Mouse (Mus musculus) heart, postnatal 4 days (tissue): ENCODE data around the gene Fam198b. TPM values are rescaled to one million over a fixed set of nuclear protein-coding genes. Genes with fewer than 3 reads are reported as not detected.

ENCODE experiments used
- DNase-seq: peaks from one replicate; pipeline ENCODE4 v3.0.0; 2021
- total RNA-seq, 2 experiments: library from RNA; stranded (reverse); gene quantifications; 2 replicates each; pipeline ENCODE4 v1.2.3; 2021

The Fam198b gene
- total RNA-seq, 2 experiments from 2014 or later: 116 to 133 TPM

DNA sequence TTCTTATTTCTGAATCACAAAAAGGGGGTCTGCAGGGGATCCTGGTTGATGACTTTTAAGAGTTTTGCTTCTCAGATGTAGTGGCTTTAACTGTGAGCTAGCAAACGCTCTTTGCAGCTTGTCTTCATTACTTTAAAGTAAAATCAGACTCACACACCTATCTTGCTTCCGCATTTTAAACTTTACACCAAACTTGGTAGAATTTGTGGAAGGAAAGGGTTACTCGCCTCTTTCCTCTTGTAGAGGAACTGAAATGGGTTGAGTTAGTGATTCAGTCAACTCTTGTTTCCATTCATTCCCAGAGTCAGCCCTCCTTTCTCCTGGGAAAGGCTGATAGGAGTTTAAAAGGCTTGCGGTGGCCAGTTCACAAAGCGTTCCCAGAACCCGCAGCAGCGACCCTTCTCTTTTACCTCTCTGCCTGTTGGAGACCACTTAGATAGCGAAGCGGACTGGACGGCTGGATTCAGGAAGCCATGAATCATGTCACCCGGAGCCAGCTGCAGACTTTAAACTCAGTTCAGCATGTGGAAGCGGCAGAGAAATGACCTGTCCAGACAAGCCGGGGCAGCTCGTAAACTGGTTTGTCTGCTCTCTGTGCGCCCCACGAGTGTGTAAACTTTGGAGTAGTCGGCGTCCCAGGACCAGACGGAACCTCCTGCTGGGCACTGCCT is 1.5 kb downstream of the Fam198b start:
- peak; percentile 55 for DNase-seq

DNA sequence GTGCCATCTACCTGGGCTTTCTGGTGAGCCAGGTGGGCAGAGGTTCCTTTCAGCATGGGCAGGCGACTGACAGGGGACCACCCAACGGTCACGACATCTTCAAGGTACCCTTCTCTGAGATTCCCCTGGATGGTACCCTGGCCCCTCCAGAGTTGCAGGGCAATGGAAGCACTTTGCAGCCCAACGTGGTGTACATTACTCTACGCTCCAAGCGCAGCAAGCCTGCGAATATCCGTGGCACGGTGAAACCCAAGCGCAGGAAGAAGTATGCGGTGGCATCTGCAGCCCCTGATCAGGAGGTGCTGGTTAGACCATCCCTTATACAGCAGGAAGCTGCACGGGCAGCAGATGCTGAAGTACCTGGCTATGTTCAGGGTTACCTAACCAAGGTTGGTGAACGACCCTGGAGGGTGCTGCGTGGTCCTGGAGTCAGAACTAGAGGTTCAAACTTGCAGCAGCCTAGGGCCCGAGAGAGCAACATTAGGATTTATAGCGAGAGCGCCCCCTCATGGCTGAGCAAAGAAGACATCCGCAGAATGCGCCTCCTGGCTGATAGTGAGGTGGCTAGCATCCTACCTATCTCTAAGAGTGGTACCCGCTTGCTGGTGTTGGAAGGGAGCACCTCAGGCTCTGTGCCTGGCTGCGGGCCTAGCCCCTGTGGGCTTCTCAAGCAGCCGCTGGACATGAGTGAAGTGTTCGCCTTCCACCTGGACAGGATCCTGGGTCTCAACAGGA is 2.2 kb downstream of the Fam198b start:
- peak; percentile 72 for DNase-seq

- no peak for DNase-seq
Measured at GRCm38 (mm10) chr3:79887161-79887855, 3.0 kb downstream of the Fam198b start.

DNA sequence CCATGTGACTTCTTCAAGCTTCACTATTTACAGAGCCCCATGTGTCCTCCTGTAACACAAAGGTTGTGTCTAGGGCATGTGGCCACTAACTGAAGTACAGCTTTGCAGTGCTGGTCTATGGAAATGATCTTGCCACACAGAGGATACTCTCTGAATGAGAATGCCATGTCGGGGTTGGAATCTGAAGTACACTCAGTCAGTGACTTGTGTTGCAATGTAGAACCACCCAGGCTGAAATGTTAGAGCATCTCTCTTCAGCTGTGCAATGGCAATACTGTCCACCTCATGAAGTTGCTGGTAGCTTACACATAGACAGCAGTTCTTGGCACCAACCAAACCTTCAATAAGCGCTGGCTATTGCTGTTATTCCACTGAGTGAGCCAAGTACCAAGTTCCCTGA is 3.6 kb downstream of the Fam198b start:
- no peak for DNase-seq

DNA sequence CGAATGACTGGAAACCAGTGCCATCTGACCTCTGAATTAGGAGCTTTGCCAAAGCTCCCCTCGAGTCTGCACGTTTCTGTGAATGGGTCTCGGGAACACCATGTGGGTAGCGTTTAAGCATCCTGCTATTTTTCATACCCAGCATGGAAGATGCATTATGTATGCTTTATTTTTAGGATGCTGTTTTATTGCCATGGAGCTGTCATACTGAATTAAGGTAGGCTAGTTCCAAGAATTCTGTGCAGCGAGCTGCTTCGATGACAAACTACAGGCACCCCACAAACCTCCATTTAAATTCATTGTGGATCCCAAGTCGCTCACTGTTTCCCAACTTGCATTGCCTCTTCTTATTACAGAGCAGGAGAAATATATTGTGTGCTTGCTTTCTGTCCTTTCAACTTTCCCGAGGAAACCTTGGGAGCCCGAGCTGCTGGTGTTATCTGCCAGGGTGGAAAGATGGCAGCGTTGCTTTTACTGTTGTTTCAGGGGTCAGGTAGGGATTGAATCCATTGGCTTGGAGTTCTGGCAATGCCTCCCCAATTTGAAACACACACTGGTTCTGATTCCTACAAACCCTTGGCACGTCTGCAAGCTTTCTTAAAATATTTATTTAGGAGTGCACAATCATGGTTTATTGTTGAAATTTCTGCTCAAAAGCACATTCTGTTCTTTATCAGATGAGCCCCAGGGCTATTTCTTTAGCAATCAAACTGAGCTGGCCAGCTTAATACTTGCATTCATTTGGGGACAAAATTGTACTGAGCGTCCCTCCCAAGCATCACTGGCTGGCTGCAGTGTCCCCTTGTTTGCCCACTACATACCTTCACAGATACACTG is 13.4 kb downstream of the Fam198b start:
- DNase-seq: no peak

- no peak for DNase-seq
Measured at GRCm38 (mm10) chr3:79898514-79898913, 14.2 kb downstream of the Fam198b start.

DNA sequence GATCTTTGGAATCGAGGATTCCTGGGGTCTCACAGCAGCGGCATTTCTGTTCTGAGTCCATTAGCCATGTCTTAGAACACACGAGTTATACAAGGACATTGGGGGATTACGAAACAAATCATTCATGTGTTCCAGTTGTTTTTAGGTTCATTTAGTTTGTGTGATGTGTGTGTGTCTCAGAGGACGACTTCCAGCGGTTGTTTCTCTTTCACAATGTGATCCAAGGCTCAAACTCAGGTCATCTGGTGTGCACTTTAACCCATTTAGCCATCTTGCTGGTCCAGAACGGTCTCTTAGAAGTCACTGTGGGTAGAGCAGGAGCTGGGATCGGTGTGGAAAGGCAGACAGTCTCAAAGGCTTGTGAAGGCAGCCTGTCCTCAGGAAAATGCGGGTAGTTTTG is 15.6 kb downstream of the Fam198b start:
- DNase-seq: no peak

DNA sequence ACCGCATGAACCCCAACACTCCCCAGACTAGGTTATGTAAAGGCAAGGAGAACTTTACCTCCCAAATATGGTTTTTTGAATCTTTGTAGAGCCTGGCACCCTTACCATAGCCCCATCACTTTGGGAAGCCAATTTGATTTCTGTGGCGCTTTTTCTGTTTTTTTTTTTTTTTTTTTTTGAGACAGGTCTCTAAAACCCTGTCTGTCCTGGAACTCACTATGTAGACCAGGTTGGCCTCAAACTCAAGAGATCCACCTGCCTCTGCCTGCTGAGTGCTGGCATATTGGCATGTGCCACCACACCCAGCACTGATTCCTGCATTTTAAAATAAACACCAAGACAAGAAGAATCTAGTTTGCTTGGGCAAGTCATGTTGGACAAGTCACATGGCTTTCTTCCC is 16.2 kb downstream of the Fam198b start:
- no peak for DNase-seq

DNA sequence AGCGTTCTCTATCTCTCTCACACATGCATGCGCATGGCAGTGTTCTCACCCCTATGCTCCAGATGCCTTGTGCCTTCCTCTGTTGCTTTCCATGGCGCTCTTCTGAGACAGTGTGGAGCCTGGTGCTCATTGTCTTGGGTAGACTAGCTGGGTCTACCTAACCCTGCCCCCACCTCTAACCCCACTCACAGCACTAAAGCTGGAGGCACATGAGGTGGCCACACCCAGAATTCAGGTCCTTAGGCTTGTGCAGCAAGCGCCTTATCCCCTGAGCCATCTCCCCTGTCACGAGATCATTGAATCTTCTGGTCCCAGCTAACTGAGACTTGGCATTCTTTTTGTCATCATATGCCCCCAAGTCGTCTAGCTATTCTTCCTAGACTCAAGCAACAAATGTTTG is 17.0 kb downstream of the Fam198b start:
- no peak for DNase-seq

GRCm38 (mm10) chr3:79901734-79902133 is 17.4 kb downstream of the Fam198b start:
- no peak for DNase-seq

- DNase-seq: peak; percentile 24
Measured at GRCm38 (mm10) chr3:79903803-79904202, 19.5 kb downstream of the Fam198b start.

DNA sequence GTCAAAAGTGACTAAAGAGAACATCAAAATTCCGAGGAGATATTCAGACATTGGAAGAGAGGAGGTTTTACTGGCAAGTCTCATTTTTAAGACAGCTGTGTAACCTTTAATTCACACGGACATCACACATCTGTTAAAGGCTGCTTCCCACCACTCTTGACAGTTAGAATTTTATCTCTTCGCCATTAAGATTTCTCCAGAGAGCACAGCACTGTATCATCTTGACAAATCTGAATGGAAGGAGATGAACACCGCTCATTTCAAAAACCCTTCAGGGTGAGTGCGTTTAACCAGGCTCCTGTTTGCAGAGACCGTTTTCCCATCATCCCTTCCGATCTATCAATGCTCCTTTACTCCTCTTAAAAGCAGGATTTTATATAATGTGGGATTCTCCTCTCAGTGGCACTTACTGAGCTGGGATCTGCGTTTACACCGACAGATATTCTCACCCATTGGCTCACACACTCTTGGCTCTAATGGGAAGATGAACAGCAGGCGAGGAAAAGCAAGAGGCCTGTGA is 20.0 kb downstream of the Fam198b start:
- no peak for DNase-seq

- DNase-seq: no peak
Measured at GRCm38 (mm10) chr3:79905397-79905796, 21.1 kb downstream of the Fam198b start.

- no peak for DNase-seq
Measured at GRCm38 (mm10) chr3:79906250-79907045, 22.1 kb downstream of the Fam198b start.

- no peak for DNase-seq
Measured at GRCm38 (mm10) chr3:79907223-79907622, 22.9 kb downstream of the Fam198b start.

DNA sequence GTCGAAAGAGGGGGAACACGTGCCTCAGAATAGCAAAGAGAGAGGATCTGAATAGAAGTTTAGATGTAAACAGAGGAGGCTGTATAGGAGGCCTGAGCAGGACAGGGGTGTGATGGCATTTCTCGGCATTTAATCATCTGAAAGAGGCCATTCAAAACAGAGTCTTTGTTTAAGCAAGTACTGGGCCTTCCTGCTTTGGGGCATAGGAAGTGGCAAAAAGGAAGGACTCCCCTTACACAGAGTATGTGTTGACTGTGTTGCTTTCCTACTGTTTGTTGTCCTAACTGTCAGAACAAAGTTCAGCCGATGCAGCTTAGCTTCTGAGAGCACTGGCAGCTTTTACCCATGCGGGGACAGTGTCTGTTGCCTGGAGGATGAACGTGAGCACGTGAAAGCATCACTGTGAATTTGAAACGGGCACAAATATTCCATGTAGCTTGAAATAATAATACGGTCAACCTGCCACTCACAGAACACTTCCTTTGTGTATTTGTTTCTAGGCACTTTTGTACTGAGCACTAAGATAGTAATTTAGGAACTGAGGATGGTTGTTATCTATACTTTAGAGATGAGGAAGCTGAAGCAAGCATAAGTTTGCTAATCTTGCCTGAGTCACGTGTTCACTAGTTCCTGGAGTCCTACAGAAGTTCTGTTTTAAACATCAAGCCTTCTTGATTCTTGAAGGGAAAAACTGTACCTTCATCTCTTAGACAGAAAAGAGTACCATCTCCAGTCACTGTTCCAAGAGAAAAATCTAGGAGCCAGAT is 26.2 kb downstream of the Fam198b start:
- no peak for DNase-seq

DNA sequence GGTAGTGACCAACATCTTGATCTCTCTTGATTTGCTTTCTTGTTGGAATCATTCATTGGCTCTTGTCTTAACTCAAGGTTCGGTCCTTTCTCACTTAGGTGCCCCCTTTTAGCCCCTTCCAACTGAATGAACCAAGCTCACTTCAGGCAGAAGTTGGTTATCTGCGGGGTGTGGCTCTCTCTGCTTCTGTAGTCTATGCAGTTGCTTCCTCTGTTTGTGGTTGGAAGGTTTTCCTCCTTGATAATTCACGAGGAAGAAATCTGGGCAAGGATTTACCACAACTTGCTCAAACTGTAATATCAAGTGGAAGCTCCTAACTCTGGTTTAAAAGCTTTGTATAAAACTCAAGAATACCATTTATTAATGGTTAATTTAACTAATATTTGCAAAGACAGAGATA is 26.8 kb downstream of the Fam198b start:
- DNase-seq: no peak

DNA sequence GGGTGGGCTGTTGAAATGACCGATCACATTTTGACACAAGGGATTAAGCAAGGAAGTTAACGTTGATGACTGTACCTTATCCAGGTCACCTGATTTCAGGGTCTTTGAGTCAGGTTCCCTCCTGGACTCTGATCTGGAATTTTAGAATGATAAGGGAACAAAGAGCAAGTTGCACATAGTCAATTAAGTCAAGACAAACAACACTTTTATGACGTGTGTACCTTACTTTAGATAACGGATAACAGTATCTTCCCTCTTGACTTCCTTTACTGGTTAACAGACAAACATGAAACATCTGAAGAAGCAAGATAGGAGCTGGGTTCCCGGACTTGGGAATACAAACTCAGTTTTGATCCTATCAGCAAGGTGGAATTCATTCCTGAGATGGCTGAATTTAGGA is 29.7 kb downstream of the Fam198b start:
- DNase-seq: no peak

DNA sequence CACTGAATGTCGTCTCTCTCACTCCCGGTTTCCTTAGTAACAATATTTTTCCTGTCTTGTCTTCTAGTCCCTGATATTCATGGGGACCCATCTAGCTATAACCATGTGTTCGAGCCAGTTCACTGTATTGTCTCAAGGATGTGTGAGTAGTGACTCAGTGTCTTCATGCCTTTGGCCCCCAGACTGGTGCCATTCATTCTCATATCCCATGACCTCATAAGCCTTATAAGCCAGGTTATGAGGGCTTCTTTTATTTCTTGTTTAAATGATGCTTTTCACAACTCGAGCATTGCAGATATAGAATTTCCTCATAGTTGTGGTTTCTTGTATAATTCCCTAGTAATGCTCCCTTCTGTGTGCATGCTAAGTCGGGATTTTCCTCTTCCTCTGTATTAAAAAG is 31.9 kb downstream of the Fam198b start:
- DNase-seq: no peak

DNA sequence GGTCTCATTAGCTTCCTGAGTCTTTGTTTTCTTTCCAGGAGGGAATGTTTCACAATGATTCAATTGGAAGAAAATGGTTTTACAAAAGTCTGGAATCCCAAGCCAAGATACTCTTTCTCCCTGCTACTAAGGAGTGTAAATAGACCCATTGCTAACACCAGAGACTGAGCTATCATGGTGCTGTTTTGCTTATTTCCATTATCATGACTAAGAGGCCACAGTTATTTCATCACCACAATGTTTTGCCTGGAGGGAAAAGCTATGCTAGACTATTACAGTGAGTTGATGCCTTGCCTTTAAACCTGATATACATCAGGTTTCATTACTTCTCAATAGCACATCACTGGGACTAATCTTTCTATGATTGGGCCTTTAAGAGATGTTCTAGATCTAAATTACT is 34.4 kb downstream of the Fam198b start:
- no peak for DNase-seq
